Mouse (Mus musculus) telencephalon, adult 2 months (tissue): ENCODE data around the gene Tnfrsf18.

ENCODE experiments used
- DNase-seq: peaks from one replicate; pipeline ENCODE4 v3.0.0-alpha.2; 2011; ENCODE audit warnings: low read depth, low spot score

Gene Tnfrsf18

GRCm38 (mm10) chr4:156076911-156077382 is 51.0 kb downstream of the Tnfrsf18 start:
- no peak for DNase-seq

- DNase-seq = no peak
Measured at GRCm38 (mm10) chr4:156077499-156078301, 51.7 kb downstream of the Tnfrsf18 start.
